Mouse (Mus musculus) CH12.LX (cell line): ENCODE measurements around the gene Mesp2. TPM values are rescaled to one million over a fixed set of nuclear protein-coding genes. Genes with fewer than 3 reads are reported as not detected.

Experiments
- DNase-seq: peaks from one replicate; pipeline ENCODE4 v3.0.0-alpha.2; 2013; ENCODE audit errors: extremely low read depth
- H3K27ac ChIP-seq: 2 replicates; pipeline ENCODE4 v1.5.1; 2012; ENCODE audit warnings: low read depth, mild to moderate bottlenecking, control low read depth, moderate library complexity; ENCODE audit not compliant: insufficient read depth
- H3K27me3 ChIP-seq: replicated peaks from 2 replicates; pipeline ENCODE3; 2012; ENCODE audit warnings: inconsistent platforms
- H3K36me3 ChIP-seq, 2 experiments: replicated peaks in 1 of 2; 2 replicates each; pipeline versions ENCODE3 to v1.6.1; 2012; ENCODE audit warnings: inconsistent platforms in 1 of 2, low read length in 1 of 2, mild to moderate bottlenecking in 1 of 2, mixed read lengths in 1 of 2, moderate library complexity in 1 of 2; ENCODE audit not compliant: control insufficient read depth in 1 of 2, insufficient read depth in 1 of 2
- H3K4me1 ChIP-seq, 2 experiments: 2 replicates each; pipeline ENCODE4 v1.6.1; 2012; ENCODE audit warnings: inconsistent platforms in 1 of 2, moderate library complexity in 1 of 2; ENCODE audit not compliant: insufficient read depth in 2 of 2, control insufficient read depth in 1 of 2
- H3K4me2 ChIP-seq: 2 replicates; pipeline ENCODE4 v1.6.1; 2012; ENCODE audit warnings: low read depth, mild to moderate bottlenecking, control low read depth; ENCODE audit not compliant: poor library complexity, insufficient read depth, severe bottlenecking
- H3K4me3 ChIP-seq, 3 experiments: fragments of 150-350 bp in 1 of 3; sonication (generic) in 1 of 3; replicated peaks in 1 of 3; 2 replicates each; pipeline versions ENCODE3 to v1.5.1; 2011 to 2012; ENCODE audit warnings: low read depth in 2 of 3, low read length in 2 of 3, mild to moderate bottlenecking in 2 of 3, moderate library complexity in 2 of 3, control low read depth in 1 of 3, improper control_type of control experiment in 1 of 3, inconsistent platforms in 1 of 3, mixed read lengths in 1 of 3; ENCODE audit not compliant: poor library complexity in 1 of 3
- H3K79me2 ChIP-seq: replicated peaks from 2 replicates; pipeline ENCODE4 v1.6.1; 2012; ENCODE audit warnings: mild to moderate bottlenecking, moderate library complexity; ENCODE audit not compliant: control insufficient read depth, poor library complexity, insufficient read depth, severe bottlenecking; ENCODE audit errors: extremely low read depth
- H3K9ac ChIP-seq: 2 replicates; pipeline ENCODE4 v1.6.1; 2012; ENCODE audit warnings: low read depth, mild to moderate bottlenecking, control low read depth, moderate library complexity; ENCODE audit not compliant: insufficient read depth
- H3K9me3 ChIP-seq: replicated peaks from 2 replicates; pipeline ENCODE3; 2012; ENCODE audit warnings: low read length, inconsistent platforms, mixed read lengths
- BHLHE40 ChIP-seq: IDR thresholded peaks from 2 replicates; pipeline ENCODE4 v1.6.1; 2011; ENCODE audit warnings: mild to moderate bottlenecking, low read depth, low read length, improper control_type of control experiment
- ETS1 ChIP-seq: conservative IDR thresholded peaks from 2 replicates; pipeline ENCODE4 v1.6.1; 2012; ENCODE audit warnings: low read depth, mild to moderate bottlenecking, inconsistent platforms, low read length, improper control_type of control experiment, moderate library complexity
- GABPA ChIP-seq: IDR thresholded peaks from 2 replicates; pipeline ENCODE4 v1.6.1; 2012; ENCODE audit warnings: low read depth, low read length, improper control_type of control experiment, inconsistent platforms; ENCODE audit not compliant: insufficient replicate concordance
- HCFC1 ChIP-seq: IDR thresholded peaks from 2 replicates; pipeline ENCODE4 v1.6.1; 2012; ENCODE audit warnings: low read depth, mild to moderate bottlenecking, inconsistent platforms, low read length, improper control_type of control experiment
- KAT2A ChIP-seq: IDR thresholded peaks from 2 replicates; pipeline ENCODE4 v1.6.1; 2012; ENCODE audit warnings: low read length, improper control_type of control experiment, inconsistent platforms; ENCODE audit not compliant: insufficient replicate concordance
- MAFK ChIP-seq: IDR thresholded peaks from 2 replicates; pipeline ENCODE4 v1.6.1; 2011; ENCODE audit warnings: low read length, improper control_type of control experiment; ENCODE audit not compliant: insufficient replicate concordance
- MAZ ChIP-seq: IDR thresholded peaks from 2 replicates; pipeline ENCODE4 v1.6.1; 2012; ENCODE audit warnings: low read depth, mild to moderate bottlenecking, inconsistent platforms, low read length, improper control_type of control experiment, moderate library complexity
- MYC ChIP-seq: IDR thresholded peaks from 2 replicates; pipeline ENCODE4 v1.6.1; 2011; ENCODE audit warnings: low read depth, mild to moderate bottlenecking, improper control_type of control experiment, low read length
- NELFE ChIP-seq: IDR thresholded peaks from 2 replicates; pipeline ENCODE4 v1.6.1; 2011; ENCODE audit warnings: low read depth, low read length, improper control_type of control experiment
- NRF1 ChIP-seq: IDR thresholded peaks from 2 replicates; pipeline ENCODE4 v1.6.1; 2014; ENCODE audit warnings: low read depth, mild to moderate bottlenecking, inconsistent platforms, low read length, improper control_type of control experiment, moderate library complexity
- USF1 ChIP-seq: IDR thresholded peaks from 2 replicates; pipeline ENCODE4 v1.6.1; 2014; ENCODE audit warnings: low read depth, mild to moderate bottlenecking, inconsistent platforms, low read length, improper control_type of control experiment
- ZC3H11A ChIP-seq: IDR thresholded peaks from 2 replicates; pipeline ENCODE4 v1.6.1; 2012; ENCODE audit warnings: low read depth, mild to moderate bottlenecking, inconsistent platforms, low read length, improper control_type of control experiment
- dilution Hi-C: fragments of 300-500 bp; cut with MboI; formaldehyde crosslinking; loops from 2 replicates; pipeline ENCODE4 v1.14.3; 2020; ENCODE audit warnings: low sequenced_read_pairs; ENCODE audit not compliant: extremely low pct_unique_long_range_greater_than_20kb, extremely low pct_ligation_motif_present
- in situ Hi-C: fragments of 300-500 bp; cut with MboI; formaldehyde crosslinking; loops from 3 replicates; pipeline ENCODE4 v1.14.3; 2019; ENCODE audit warnings: low sequenced_read_pairs, low pct_ligation_motif_present, low pct_unique_long_range_greater_than_20kb, mixed read lengths
- polyA plus RNA-seq: library from polyadenylated mRNA; unstranded; fragments of >175 nt; gene quantifications from 2 replicates; pipeline ENCODE4 v1.2.1, GENCODE M21; 2012; ENCODE audit warnings: low read depth; ENCODE audit not compliant: insufficient read length
- total RNA-seq, 2 experiments: library from RNA; depleted of rRNA; stranded (reverse); fragments of 300-350 nt in 1 of 2; fragments of >200 nt in 1 of 2; gene quantifications; 2 replicates each; pipeline ENCODE4 v1.2.3; 2012 to 2014

Gene Mesp2
- total RNA-seq (2012; rRNA removed) (not detected in 2 replicates), total RNA-seq (2014; rRNA removed) (not detected in 2 replicates), polyA plus RNA-seq (not detected in 2 replicates)

GRCm38 (mm10) chr7:79810611-79811506 lies at the start of gene Mesp2:
Gene Mesp2, plus strand, starts transcription at chr7:79810727.
- no peak within 1 kb of the TSS for H3K27ac ChIP-seq
- no peaks in the 10 kb centered on the region for H3K9me3 ChIP-seq
- H3K36me3 ChIP-seq = no peaks in the 10 kb centered on the region
- H3K79me2 ChIP-seq = no peaks in the 10 kb centered on the region
- no peak for DNase-seq
- H3K4me2 ChIP-seq = no peak within 1 kb of the TSS
- no peak within 1 kb of the TSS for H3K4me3 ChIP-seq
- H3K9ac ChIP-seq = no peak within 1 kb of the TSS
- H3K27me3 ChIP-seq = peaks cover 6% of the 10 kb centered on the region
- dilution Hi-C loops (no loop called here), in situ Hi-C loops (no loop called here)
- no peaks in the 10 kb centered on the region for H3K4me1 ChIP-seq
- no peak for TF ChIP-seq MAFK
- TF ChIP-seq HCFC1 = no peak
- no peak for TF ChIP-seq NRF1
- TF ChIP-seq ZC3H11A = no peak
- TF ChIP-seq MYC = no peak
- no peak for TF ChIP-seq GABPA
- TF ChIP-seq NELFE = no peak
- TF ChIP-seq MAZ = no peak
- no peak for TF ChIP-seq ETS1
- TF ChIP-seq BHLHE40 = no peak
- TF ChIP-seq USF1 = no peak

- no peak overlapping the region for H3K27ac ChIP-seq
- no peak overlapping the region for H3K4me2 ChIP-seq
- H3K36me3 ChIP-seq = no peaks in the 10 kb centered on the region
- TF ChIP-seq NELFE (no peak), KAT2A (no peak)
- TF ChIP-seq, all 38 proteins: peak for 0
- Histone ChIP-seq H3K9ac (no peak overlapping the region), H3K27me3 (no peaks in the 10 kb centered on the region), H3K79me2 (no peaks in the 10 kb centered on the region), H3K9me3 (no peaks in the 10 kb centered on the region), H3K4me3 (no peak overlapping the region), H3K4me1 (no peaks in the 10 kb centered on the region)
- in situ Hi-C loops = no loop called here
- no peak for DNase-seq
- dilution Hi-C loops = no loop called here
Measured at GRCm38 (mm10) chr7:79761124-79761876, 49.2 kb upstream of the Mesp2 start.
